Mouse (Mus musculus) thymus, adult 18-20 months (tissue): ENCODE measurements around the gene Ldb3.

Experiments
- DNase-seq, 2 experiments: peaks; one replicate each; pipeline ENCODE4 v3.0.0; 2022; ENCODE audit warnings: mixed read lengths in 2 of 2

The Ldb3 gene

DNA sequence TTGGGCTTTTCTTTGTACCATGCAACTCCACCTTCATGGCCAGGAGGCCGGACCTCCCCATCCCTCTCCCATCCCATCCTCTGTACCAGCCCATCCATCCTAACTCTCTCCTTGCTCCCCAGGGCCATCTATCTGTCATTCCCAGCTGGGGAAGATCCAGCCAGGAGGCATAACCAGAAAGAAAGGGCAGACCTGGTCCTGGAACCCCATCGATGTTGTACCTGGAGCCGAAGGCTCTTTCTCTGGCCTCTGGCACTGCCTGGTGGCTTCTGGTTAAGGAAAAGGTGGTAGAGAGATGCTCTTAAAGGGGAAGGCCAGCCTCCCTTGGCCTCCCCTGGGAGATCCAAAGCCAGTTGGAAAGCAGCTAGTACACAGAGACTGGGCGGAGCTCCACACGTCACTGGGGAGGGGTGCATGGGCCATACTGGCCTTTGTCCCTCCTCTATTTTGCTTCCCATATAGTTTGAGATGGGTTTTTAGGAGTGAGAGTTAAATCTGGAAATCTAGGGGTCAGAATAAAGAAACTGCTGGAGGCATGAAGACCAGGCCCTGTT is 1.6 kb upstream of the Ldb3 start:
- no peak for DNase-seq

DNA sequence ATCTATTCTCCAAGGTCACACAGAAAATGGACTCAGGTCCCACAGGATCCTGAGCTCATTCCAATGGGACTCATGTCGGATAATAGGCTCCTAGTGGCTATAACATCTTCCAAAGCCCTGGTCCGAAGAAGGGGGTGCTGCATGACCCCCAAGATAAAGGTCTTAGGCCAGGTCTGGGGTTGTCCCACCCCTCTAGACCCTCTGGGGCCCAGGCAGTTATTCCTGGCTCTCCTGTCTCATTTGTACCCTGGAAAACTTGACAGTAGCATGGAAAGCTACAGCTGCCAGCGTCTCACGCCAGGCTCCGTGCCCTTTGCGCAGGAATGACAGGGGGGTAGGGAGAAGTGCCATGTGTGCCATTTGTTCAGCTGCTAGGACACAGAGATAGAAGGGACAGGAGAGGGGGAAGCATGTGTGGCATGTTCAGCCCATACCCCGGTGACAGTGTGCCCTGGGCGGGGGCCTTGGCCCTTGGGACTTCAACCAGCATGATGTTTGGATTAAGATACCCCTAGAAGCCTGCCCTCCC is 767 bp upstream of the Ldb3 start:
- no peak for DNase-seq

DNA sequence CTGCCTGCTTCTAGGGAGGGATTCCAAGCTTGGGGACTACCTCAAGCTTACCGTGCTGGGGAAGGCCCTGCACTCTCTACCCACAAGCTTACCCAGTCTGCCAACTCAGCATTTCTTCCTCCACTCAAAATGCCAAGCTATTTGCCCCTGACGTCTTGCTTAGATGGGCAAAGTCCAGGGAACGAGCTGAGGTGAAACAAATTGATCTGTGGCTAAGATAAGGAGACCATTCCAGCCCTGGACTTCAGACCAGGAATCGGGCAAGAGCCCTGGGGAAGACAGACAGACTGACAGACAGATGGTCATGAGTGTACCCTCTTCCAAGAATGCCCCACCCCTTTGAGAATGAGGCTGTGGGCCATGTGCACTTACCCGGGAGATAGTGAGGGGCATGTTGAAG is 477 bp downstream of the Ldb3 start:
- DNase-seq: no peak

DNA sequence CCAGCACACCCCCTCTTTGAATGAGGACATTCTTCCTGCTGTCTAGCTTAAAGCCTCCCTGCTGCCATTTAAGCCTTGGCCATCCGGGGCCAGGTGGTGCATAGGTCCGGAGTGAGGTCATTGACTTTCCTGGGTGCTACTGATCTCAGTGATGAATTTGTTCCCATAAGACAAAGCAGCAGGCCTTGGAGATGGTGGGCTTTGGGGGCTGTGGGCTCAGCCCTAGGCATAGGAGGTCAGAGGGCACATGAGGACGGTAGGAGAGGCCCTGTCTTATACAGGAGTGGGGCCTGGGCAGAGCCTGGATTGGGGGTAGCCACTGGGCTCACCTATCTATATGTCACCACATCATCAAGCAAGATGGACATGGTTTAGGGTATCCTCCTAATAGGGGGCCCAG is 1.6 kb downstream of the Ldb3 start:
- no peak for DNase-seq

DNA sequence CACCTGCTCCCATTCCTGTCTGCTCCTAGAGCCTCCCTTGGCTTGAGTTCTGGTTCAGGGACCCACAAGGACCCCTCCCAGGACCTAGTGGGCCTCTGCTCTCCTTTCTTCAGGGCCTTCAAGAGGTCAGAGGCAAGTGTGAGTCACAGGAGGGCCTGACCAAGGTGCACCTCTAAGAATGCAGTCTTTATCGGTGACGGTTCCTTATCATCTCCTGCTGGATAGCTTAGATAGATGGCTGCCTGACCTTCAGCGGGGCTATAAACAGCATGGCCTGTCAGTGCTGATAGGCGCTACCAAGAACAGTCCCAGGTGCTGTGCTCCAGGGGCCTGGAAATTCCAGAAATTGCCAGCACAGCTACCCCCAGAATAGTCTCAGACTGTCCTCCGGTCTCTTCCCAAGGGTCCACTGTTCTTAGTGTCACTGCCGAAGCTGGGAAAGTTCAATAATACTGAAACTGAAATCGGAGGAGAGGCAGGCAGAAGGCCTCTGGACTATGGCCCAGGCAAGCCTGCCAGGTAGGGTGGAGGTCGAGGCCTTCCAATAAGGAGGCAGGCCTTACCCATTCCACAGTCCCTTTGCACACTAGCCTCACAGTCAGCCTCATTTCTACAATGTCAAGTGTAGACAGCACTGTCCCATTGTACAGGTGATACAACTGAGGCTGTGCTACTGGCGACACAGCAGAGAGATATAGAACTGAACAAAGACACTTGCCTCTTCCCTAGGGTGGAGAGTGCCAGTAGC is 3.0 kb downstream of the Ldb3 start:
- DNase-seq: no peak

DNA sequence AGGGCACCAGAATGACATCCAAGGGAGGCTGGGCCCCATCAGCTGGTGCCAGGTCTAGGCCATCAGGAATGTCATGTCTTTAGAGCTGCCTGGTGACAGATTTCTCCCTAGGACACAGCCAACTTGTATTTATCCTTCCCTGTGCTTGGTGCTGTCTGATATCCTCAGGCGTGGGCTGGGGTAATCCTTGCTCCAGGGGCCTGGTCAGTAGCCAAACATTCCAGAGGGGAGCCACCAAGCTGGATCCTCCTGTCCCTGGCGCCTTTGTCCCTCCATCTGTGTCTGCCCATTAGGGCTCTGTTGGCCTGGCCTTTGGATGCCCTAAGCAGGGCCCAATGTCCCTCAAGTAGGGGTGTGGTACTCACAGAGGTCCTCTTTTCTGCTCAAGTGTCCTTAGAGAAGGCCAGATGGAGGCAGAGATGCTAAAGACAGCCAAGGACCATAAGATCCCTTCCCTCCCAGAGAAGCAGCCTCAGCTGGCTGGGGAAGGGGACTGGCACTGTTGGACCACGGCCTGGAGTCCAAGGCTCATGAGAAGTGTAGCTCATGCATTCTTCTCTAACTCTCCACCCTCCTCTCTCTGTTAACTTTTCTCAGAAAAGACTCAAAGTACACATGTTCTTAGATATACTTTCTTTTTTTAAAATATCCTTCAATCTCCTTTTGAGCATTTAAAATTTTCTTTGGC is 5.6 kb downstream of the Ldb3 start:
- no peak for DNase-seq

DNA sequence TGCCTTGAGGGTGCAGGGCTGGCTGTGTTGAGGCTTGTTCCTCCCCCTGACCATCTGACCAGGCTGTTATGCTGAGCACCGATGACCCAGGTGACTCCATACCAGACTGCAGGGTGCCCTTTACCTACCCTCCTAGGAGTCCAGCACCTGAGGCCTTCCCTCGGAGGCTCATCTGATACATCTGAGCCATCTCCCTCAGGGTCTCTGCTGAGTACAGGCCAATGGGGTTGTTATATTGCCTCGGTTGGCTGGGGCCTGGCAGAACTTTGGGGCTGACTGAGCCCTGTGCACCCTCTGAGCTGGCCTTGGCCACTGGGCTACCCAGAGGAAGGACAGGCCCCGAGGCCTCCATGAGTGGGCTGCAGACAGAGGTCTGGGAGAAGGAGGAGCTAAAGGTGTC is 11.6 kb downstream of the Ldb3 start:
- DNase-seq: no peak

DNA sequence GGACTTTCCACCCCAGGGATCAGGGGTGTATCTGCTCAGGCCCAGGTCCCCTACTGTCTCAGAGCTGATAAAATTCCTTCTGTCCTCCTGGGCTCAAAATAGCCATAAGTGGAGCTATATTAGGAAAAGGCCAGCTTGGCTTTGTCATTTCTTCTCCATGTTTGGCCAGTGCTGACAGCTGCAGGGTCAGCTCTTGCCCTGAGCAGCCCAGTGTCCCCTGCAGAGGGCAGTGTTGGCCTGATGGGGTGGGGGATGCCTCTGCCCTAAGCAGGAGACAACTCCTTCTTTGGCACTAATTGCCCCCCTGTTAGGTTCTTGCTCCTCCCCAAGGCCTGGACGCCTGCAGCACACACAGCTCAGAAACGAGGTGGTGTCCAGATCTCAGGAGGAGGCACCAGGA is 14.4 kb downstream of the Ldb3 start:
- DNase-seq: no peak

DNA sequence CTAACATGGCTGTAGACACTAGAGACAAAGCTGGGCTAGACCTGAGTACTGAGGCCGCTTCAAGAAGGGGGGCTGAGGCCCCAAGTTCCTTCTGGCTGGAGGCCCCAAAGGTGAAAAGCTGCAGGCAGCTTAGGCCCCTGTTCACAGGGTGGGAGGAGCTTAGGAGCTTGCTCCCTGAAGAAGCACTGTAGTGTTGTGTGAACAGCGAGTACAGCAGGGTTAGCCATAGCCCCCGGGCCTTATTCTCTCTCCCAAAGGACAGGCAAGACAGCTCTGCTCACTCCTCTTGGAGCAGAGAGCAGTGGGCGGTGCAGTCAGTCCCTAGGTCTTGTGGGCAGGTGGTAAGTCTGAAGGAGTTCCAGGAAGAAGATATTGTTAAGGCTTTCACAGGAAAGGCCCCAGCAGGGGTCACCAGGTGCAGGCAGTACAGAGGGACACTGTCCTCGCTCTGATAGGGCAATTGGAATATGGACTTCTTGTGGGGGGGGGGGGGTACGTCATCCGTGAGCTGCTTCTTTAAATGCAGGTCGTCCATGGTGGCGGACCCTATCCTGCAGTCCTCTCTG is 15.1 kb downstream of the Ldb3 start:
- DNase-seq: no peak

DNA sequence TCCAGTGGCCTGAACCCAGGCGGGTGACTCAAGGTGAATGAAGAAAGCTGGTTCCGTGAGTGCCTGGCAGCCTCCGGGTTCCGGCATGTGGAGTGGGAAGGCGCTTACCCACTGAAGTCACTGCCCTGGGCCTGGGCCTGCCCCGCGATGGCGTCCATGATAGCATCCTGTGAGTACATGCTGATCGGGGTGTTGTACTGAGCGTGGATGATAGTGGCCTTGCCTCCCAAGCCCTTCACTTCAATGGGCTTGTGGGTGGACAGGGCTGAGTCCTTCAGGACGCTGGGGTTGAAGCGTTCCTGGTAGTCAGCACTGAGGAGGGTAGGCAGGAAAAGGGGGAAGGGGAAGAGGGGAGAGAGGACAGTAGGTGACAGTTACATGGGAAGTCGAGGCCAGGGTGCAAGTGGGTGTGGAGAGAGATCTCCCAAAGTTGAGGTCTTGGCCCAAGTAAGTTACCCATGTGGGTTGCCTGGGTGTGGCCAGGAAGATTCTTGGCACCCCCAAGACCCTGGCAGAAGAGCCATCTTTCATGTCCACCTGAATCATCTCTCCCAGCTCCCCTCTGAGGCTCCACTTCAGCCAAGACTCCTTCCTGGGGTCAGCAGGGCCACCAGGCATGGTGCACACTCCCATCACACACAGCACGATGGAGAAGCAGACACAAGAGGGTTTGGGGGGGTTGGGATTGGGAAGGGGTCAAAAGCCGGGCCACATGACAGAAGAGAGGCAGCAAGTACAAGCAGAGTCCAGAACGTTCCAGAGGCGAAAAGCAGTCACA is 16.7 kb downstream of the Ldb3 start:
- DNase-seq: no peak

DNA sequence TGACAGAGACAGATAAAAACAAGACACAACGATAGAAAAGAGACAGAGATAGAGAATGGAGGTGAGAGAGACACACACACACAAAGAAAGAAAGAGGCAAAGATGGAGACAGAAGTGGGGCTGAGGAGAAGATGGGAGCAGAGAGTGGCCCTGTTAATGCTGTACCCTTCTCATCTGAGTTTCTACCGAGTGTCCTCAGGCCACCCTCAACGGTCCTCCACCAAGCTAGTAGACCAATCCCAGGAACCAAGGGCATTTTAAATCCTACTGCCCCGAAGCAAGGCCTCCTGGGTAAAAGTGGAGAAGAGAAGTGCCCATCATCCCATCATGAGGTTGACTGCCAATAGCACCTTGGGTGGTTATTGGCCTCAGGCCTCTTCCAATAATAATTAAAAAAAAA is 17.6 kb downstream of the Ldb3 start:
- DNase-seq: no peak

DNA sequence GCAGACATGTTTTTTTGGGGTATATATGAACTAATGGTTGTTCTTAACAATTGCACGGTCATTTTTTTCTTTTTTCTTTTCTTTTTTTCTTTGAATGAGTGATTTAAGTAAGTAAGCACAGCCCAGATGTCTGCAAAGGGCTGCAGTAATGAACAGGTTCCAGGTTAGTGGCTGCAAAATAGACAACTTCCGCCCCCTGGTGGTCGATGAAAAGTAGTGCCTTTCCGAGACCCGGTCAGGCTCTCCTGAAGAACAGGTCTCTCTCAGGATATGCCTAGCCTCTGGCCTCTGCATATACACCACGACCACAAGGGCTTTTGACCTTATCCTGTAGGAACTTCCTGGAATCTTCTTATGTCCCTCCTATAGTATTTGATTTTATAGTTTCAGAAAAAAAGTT is 18.2 kb downstream of the Ldb3 start:
- DNase-seq: peak in 1 of 2 experiments; percentile 20

DNA sequence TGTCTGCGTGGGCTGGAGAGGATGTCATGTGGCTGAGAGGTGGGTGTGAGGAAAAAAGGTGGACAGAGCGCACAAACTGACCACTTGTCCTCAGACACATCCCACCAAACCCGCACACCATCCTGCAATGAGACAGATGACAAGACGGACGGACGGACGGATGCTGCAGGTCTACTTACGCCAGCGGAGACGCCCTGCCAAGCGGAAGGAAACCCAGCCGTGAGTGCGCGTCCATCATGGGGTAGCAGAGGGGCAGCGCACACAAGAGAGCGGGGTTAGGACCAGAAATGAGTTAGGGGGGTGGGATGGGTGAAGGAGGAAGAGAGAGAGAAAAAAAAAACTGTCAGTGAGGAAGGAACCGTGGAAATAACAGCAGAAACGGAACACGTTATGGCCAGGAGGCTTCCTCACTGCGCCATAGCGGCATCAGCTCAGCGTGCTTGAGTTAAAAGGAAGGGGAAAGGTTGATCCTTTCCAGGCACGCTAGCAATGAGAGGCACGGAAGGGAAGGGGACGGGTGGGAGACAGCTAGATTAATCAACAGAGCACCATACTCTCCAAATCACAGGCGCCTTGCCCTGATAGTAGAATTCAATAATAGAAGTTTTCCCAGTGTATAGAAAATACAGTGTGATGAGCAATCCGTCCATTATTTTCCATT is 18.8 kb downstream of the Ldb3 start:
- no peak for DNase-seq

DNA sequence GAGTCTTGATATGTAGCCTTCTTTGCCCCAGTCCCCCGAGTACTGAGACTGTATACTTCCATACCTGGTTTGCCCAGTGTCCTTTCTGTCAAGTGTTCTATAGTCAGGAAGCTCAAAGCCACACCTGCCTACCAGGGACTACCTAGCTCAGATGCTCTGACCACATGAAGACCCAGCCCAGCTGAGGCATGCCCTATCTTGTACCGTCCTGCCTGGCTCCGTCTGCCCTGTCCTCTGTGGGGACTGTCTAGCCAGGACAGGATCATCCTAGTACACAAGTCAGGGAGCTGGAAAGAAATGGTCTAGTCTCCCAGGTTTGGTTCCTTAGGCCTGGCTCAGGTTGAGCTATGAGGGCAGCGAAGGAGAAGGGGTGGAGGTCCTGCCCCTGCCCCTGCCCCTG is 19.9 kb downstream of the Ldb3 start:
- DNase-seq: no peak

DNA sequence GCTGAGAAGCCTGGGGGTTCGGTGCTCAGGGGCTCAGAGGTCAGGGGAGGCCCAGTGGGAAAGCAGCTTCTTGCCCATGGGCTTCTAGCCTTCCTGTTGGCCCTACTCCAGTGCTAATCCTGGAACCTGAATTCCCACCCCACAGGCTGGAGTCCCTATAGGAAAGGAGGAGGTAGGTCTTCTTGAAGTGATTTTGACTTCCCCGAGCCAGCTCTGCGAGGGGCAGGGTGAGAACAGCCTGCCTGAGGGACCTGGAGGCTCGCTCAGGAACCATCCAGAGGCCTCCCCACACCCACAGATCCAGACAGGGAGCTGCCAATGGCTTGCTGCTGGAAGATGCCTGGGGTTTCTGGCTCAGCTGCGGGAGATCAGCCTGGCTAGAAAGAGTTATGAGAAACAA is 20.8 kb downstream of the Ldb3 start:
- no peak for DNase-seq

DNA sequence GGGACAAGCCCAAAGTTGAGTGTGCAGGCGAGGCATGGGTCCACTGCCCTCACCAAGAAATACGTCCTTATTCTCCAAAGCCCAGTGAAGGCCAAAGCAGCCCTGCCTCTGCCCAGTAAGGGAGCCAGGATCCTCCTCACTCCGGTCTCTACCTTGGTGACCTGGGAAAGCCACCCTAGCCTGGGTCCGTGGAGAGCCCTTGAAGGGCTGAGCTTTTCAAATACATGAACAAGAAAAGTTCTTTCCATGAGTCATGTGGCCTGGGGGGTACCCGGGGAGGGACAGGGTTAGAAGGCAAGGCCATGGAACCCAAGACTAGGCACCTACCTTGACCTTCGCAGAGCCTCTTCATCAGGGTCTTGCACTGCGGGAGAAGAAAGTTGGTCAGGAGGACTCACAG is 22.0 kb downstream of the Ldb3 start:
- no peak for DNase-seq

DNA sequence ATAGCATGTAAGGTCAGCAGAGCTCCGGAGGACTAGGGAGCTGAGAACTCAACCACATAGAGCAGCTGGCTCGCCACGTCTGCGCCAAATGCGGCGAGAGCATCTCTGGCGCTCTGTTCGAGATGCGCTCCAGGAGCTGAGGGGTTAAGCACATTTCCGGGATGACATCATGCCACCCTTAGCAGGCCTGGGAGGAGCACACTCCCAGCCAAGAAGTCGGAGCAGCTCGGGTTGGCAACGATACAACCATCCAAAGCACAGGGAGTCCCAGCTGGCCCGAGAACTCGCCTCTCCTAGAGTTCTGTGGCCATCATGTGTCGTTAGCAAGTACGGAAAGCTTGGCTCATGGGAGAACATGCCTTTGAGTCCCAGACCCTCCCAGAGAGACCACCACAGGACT is 22.8 kb downstream of the Ldb3 start:
- DNase-seq: no peak

DNA sequence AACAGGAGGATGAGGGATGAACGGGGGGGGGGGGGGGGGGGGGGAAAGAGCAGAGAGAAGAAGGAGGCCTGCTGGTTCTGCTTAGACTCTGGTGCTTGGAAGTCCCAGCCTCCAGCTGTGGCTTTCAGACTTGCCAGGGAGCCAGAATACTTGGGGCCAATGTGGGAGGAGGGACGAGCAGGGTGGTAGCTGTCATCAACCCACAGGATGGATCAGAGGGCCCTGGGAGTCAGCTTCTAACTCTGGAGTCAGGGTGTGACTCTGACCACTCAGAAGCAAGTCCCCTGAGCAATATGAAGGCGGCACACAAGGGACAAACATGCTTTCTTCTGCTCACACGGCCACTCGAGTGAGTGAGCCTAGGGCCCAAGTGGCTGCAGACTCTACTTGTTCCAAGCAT is 23.8 kb downstream of the Ldb3 start:
- no peak for DNase-seq

DNA sequence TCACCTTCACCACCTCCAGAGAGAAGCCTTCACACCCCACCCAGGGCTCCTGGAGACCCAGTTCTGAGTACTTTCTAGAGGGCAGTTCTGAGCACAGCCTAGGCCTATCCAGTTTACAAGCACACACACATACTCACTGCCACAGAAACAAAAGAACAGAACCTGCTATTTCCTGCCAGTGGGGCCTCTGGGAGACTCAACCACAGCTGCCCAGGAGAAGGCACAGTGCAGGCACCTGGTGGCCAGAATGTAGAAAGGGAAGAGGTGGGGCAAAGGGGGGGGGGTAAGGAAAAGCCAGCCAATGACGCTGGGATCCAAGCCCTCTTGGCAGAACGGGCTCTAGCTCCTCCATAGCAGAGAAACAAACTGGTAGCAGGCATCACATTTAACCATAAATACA is 26.1 kb downstream of the Ldb3 start:
- no peak for DNase-seq

DNA sequence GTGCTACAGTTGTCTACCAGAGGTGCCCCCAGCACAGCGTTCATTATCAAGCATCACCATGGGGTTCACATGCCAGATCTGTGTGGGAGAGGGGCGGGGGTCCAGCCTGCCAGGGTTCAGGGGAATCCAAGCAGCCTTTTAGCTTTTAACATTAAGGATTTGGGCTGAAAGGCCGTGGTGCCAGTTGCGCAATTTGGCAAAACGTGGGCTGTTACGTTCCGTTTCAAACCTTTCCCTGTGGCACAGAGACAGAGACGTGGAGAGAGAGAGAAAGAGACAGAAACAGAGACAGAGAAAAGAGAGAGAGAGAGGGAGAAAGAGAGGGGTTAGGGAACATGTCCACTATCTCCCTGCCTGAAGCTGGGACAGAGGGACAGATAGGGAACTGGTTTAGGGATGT is 26.8 kb downstream of the Ldb3 start:
- no peak for DNase-seq

DNA sequence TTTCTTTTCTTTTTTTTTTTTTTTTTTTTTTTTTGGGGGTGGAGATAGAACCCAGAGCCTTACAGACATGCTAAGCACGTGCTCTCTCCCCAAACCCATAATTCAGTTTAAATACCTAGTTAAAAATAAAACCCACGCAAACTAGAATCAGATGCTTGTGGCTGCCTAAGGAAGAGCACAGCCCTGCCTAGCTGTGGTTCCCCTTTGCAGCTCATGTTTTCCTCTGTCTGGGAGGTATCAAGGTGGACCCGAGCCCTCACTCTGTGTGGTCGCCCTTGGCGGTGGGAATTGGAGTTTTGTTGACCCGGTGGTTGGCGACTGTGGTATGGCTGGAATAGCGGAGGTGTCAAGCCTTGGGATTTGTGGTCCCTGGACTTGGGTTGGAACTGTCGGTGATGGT is 29.5 kb downstream of the Ldb3 start:
- DNase-seq: no peak

DNA sequence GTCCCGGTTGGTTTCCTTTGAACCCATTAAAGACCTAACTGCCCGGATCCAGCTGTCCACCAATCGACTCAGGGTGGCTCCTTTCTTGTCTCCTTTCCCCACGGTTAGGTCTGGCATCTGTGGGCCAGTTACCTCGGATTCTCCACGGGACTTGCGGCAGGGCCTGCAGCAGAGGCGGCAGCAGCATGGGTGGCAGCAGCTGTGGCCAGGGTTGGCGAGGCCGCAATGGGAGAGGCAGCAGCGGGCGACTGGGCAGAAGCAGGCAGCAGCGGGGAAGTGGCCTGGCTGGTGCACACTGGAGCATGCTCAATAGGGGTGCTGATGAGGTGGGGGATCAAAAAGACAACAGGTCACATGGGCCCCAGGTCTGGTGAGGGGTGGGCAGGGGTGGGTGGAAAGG is 33.3 kb downstream of the Ldb3 start:
- no peak for DNase-seq

DNA sequence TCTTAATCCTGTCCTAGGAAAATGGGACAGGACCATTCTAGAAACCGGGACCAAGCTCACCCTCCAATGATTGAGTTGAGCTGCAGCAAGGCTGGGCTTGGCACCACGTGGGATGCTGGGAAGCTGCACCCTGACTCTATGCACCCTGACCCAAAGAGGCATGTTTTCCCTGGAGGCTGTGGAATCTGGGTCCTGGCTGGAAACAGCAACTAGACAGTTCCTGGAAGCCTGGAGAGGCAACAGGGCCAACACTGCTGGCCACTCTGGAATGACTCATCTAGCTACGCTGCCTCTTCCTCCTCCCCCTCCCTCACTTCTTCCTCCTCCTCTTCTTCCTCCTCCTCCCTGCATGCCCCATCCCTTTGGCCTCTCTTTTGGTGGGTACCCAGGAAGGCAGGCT is 34.4 kb downstream of the Ldb3 start:
- no peak for DNase-seq
